Comparison of ENCODE assay signal across 9 mouse cellular contexts in the genomic region with DNA sequence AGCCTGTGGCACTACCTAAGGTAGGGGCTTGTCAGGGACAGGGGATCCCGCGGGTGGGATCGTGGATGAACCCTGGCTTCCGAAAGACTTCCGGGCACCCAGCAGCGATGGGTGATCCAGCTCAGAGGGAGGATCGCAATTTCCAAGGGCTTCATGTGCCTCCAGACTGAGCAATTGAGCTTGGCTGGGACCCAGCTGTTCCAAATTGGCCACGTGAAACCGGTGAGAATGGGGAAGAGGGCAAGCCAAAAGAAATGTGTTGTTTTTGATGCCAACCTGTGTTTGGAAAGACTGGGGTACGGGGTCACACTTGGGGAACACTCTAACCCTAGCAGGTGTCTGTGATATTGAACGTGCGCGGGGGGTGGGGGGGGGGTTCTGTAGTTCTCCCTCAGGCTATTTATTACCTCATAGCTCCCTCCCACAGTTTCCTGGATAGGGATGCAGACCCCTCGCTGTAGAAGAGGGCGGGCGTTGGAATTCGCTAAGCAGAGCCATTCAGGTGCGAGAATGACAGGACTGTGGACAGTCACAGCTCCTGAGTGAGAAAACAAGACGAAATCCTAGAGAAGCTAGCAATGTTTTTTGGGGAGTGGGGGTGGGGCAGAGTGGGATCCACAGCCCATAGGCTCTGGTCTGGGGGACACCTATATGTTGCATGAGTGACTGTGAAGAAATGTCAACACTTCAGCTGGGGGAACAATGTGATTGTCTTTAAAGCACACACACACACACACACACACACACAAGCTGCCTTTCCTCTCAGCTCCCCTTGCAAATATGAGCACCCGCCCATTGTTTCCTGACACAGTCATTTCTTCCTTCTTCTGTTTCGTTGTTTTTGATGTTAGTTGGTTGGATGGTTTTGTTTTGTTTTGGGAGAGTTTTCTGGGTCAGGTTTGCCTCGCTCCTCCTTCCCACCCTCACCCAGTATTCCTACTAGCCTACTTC. TPM values are rescaled to one million over a fixed set of nuclear protein-coding genes. Genes with fewer than 3 reads are reported as not detected.
DNase-seq lines count a peak whose midpoint lies in the region; ATAC-seq lines count a peak whose summit lies in the region.
"Had no signal": no experiment of that assay in that cellular context is flagged by ENCODE, and none has a peak within 500 bp of the region (broad histone marks: within the 10 kb centered on the region; RNA-seq: fewer than 3 reads in every experiment).

No protein-coding gene starts in this region.

- no peaks in the 10 kb centered on the region for H3K9me3 ChIP-seq in liver, embryonic 16.5 days (replicated peaks; ENCODE audit: control insufficient read depth, low read length)
- H3K9me3 ChIP-seq in stomach, embryonic 14.5 days (ENCODE audit: control insufficient read depth, low read depth, low read length): no peaks in the 10 kb centered on the region

- H3K4me3 ChIP-seq in liver, embryonic 16.5 days (ENCODE audit: low read depth, low read length): peak overlapping the region; percentile 55
- peak overlapping the region; percentile 54 for H3K4me3 ChIP-seq in stomach, embryonic 14.5 days (ENCODE audit: low read depth, low read length)

- H3K9ac ChIP-seq in liver, embryonic 16.5 days (ENCODE audit: low read depth, low read length): no peak overlapping the region
- H3K9ac ChIP-seq in stomach, embryonic 14.5 days (replicated peaks; ENCODE audit: low read depth, low read length): no peak overlapping the region

- H3K27ac ChIP-seq in liver, embryonic 16.5 days (ENCODE audit: low read length): no peak overlapping the region
- no peak overlapping the region for H3K27ac ChIP-seq in stomach, embryonic 14.5 days (ENCODE audit: low read length)

- peak overlapping the region; percentile 66 for H3K4me2 ChIP-seq in liver, embryonic 16.5 days (ENCODE audit: low read depth, low read length)
- H3K4me2 ChIP-seq in stomach, embryonic 14.5 days (replicated peaks; ENCODE audit: low read depth, low read length): peak overlapping the region; percentile 98

- no peak for DNase-seq in frontal cortex, postnatal 25 days (ENCODE audit: low spot score in 2 of 2)
- DNase-seq in 416B (ENCODE audit: low read depth): peak; percentile 87
- DNase-seq in brain, adult 2 months (ENCODE audit: low read depth, low spot score): peak; percentile 60
- DNase-seq in heart, postnatal 10 days: peak; percentile 35 to 51
- DNase-seq in urinary bladder, adult 2 months (ENCODE audit: low spot score): no peak

- intact Hi-C loops in heart, postnatal 10 days (cut with DNase I): loop anchor here (5.0 kb wide), 1 partner anchor 67 kb away; no protein-coding TSS in a partner anchor

- peaks cover 2% of the 10 kb centered on the region; the same call in 1 of the 2 replicates for H3K4me1 ChIP-seq in liver, embryonic 16.5 days (ENCODE audit: control insufficient read depth, low read depth, low read length)
- H3K4me1 ChIP-seq in stomach, embryonic 14.5 days (ENCODE audit: control insufficient read depth, insufficient read depth, low read length): no peaks in the 10 kb centered on the region

- H3K36me3 ChIP-seq in liver, embryonic 16.5 days (ENCODE audit: control insufficient read depth, insufficient read depth): no peaks in the 10 kb centered on the region
- no peaks in the 10 kb centered on the region for H3K36me3 ChIP-seq in stomach, embryonic 14.5 days (ENCODE audit: control insufficient read depth, insufficient read depth, low read length)

- peak; percentile 14 for ATAC-seq in frontal cortex, adult (ENCODE audit: low TSS enrichment)
- no peak for ATAC-seq in liver, embryonic 16.5 days (ENCODE audit: low read depth)
- ATAC-seq in stomach, embryonic 14.5 days (ENCODE audit: insufficient number of reproducible peaks, insufficient read depth, low FRiP score, low read depth): no peak

- WGBS in liver, embryonic 16.5 days (ENCODE audit: insufficient replicate concordance): 11% methylated on average over 22 of the region's 22 CpGs
- 19% methylated on average over 22 of the region's 22 CpGs for WGBS in stomach, embryonic 14.5 days

- peaks cover 32% of the 10 kb centered on the region for H3K27me3 ChIP-seq in liver, embryonic 16.5 days (ENCODE audit: control insufficient read depth, insufficient read depth, low read depth, low read length)
- H3K27me3 ChIP-seq in stomach, embryonic 14.5 days (ENCODE audit: control insufficient read depth, insufficient read depth, low read length): no peaks in the 10 kb centered on the region
- H3K27me3 ChIP-seq: Patski had no signal

RNA-seq across cellular contexts. Expression of gene Ripor2, which starts 57.5 kb away (rescaled TPM):
- total RNA-seq in heart, postnatal 10 days (2021): 10 to 100 TPM; 13.0 to 16.3 TPM
- 3.2 and 4.4 TPM in 2 replicates for polyA plus RNA-seq in liver, embryonic 16.5 days (2015; fragmentation: Nextera tagmentation; extraction: Ambion mirVana)
- polyA plus RNA-seq in stomach, embryonic 14.5 days (2014; fragmentation: Nextera tagmentation; extraction: Ambion mirVana): 2.3 and 2.6 TPM in 2 replicates
- polyA plus RNA-seq in urinary bladder, adult 2 months (2012; rRNA removed): 1.4 and 1.5 TPM in 2 replicates

Comparison
In these comparisons a context has a peak if more than half of its experiments do, and no peak if none do; other contexts are left out.
1. DNase-seq: peak in 416B (single experiment), brain, adult 2 months (single experiment) and heart, postnatal 10 days (2 of 2); none in frontal cortex, postnatal 25 days (0 of 2) and urinary bladder, adult 2 months (single experiment).